Mouse (Mus musculus) B cell, adult 2 months (primary cell): Measurements from ENCODE around the gene Osbpl3.
A peak's percentile ranks its signal among the peaks of the same experiment; 100 is the strongest.

Experiments
- DNase-seq, 2 experiments: peaks; one replicate each; pipeline ENCODE4 v3.0.0; 2022

The Osbpl3 gene

DNA sequence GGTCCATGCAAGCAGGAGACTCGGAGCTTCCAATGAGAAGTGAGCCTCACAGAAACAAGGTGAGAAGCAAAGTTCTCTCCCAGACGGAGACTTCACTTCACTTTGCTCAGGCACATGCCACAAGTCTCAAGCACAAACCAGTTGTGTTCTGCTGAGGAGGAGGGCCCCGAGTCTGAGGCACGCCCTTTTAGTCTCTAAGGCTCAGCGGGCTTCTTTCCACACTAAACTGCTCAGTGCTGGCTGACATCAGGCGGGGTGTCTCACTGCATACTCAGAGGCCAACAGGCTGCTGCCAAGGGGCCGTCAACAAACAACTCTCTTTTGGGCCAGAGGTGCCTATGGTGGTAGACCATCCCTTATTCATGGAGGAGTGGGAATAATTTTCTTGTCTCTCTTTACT is 127.1 kb downstream of the Osbpl3 start:
- DNase-seq = no peak

DNA sequence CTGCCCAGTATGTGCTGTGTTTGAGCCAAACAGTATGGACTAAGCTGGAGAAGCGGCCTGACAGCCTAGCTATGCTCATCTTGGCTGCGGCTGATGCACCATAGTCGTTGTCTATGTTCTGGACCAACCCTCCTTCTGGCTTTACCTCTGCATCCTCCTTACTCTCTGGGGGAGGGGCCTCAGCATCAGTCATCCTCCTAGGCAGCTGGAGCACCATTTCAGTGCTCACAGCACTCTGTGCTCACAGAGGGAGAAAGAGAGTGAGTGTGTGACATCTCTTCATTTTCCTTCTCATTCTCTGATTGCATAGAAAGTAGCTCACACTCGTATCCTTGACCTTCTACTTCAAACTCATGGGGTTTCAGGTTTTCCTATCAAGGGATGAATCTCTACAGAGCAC is 129.8 kb downstream of the Osbpl3 start:
- no peak for DNase-seq

DNA sequence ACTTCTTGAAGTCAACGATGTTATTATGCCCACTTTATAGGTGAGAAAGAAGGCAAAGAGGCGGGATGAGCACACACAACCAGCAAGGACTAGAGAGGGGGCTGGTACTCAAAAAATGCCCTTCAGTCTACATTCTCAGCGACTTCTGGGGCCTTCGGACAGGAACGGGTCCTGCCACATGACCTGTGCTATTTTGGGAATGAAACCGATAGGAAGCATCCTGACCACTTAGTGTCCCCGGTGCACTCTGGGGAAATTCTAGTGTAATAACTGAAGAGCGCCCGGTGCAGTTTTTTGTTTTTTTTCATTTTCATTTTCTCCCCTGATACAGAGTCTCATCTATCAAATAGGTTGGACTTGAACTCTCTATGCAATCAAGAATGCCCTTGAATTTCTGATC is 130.5 kb downstream of the Osbpl3 start:
- no peak for DNase-seq

DNA sequence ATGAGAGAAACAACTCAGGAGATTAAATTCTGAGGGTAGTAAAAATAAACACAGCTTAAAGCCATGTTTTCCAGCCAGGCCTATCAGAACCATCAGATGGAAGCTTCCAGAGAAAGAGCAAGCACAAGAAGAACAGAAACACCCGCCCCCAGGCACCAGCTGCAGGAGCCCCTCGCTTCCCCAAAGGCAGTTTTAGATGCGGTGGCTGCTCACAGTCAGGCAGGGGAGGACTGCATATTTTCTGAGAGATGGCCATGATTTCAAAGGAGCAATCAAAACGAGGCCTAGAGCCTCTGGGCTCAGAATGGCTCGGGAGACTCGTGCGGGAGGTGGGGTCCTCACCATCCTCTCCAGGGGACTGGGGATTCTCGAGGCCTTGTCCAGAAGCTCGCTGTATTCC is 133.4 kb downstream of the Osbpl3 start:
- no peak for DNase-seq

DNA sequence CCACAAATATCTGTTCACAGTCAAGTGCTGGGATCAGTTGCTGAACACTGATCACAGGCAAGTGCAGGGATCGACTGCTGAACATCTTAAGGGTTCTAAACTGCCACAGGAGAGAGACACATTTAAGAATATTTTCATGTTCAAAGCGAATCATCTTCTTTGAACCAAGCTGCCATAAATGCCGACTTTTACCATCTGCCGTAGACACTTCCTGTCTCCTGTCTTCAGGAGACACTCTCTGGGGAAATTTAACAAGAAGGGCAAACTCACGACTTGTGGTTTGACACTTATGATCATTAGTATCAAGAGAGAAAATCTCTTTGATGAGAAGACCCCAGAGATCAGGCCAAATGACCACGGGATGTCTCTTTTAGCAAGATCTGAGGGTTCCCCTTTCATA is 134.3 kb downstream of the Osbpl3 start:
- no peak for DNase-seq

DNA sequence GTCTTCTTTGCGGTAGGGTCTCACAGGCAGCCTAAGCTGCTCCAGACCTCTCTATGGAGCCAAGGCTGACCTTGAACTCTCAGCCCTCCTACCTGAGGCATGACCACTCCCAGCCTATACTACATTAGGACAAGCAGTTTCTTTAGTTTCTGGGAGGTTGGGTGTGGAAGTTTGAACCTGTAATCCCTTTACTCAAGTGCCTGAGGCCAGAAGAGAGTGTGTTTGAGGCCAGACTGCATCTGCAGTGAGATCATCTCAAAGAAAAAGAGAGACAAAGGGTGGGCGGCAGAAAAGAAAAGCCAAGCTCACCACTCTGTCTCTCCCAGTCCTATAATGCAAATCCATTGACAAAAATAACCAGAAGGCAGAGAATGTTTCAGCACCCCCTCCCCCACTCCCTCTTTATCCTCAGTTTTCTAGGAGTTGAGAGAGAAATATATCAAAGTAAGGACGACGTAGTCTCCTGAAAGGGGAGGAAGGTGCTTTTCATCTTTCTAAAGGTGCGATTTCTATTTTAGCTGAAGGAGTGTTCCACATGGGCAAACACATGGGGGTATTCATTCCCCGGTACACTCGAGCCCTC is 137.3 kb downstream of the Osbpl3 start:
- no peak for DNase-seq

DNA sequence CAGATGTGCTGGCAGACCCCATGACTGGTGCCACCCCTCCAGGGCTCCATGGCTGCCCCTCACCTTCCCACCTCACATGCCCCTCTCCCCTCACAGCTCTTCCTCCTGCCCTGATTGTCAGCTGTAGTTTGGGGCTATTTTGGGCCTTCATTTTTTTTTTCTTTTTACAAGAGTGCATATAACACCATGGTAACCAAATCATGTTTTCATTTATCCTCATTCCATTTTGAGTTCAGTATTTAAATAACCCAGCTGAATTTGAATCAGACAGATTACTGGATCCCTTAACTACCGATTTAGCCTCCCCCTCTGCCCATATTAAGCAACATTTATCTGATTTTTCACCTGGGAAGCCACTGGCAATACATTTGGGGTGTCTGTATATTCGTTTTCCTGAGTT is 137.9 kb downstream of the Osbpl3 start:
- no peak for DNase-seq

DNA sequence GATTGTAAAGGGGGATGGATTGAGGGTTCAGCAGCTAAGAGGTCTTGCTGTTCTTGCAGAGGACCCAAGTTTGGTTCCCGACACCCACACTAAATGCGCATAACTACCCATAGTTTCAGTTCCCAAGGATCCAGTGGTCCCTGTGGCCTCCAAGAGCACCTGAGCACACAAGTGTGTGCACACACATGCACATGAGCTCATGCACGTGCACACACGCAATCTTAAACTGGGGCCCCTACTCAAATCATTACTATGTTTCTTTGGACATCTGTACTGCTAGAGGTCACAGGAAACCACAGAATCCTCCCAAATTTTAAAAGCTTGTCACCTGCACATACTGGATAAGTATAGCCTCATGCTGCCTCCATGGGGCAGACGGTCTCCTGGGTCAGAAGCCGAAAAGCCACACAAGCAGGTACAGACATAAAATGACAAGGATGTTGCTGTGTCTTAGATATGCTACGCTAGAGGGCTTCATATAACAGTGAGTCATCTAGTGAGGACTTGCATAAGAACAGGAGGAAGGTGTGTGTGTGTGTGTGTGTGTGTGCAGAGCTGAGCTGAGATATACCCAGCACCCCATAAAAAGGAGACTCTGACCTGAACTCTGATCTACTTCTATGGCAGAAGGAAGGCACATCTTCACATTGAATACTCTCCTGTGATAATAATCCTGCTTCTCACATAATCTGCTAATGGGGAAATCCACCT is 139.1 kb downstream of the Osbpl3 start:
- DNase-seq = no peak

DNA sequence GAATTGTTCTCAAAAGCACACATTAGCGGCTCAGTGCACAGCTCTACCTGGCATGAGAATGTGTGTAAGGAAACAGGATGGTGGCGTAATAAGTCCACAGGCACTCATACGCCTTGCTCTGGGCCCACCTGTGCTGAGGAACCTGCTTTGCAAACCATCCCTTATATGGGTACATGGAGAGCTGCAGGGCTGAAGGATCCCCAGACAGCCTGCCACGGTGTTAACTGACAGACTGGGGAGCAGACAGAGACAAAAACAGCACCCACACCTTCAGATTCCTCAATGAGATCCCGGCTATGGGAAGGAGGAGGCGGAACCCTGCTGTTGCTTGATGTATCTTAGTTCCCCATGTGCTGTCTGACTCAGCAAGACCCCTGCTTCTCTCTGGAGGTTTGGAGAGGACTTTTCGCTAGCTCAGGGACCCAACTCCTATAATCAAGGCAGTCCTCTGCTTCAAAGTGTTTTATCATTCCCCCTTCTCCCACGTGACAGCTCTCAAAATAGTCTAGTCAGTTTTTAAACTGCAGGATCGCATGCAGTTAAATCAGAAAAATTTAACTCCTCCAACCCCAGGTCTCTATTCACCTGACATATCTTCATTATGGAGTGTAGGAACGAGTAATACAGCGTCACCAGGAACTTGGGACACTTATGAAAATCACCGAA is 141.5 kb downstream of the Osbpl3 start:
- no peak for DNase-seq

DNA sequence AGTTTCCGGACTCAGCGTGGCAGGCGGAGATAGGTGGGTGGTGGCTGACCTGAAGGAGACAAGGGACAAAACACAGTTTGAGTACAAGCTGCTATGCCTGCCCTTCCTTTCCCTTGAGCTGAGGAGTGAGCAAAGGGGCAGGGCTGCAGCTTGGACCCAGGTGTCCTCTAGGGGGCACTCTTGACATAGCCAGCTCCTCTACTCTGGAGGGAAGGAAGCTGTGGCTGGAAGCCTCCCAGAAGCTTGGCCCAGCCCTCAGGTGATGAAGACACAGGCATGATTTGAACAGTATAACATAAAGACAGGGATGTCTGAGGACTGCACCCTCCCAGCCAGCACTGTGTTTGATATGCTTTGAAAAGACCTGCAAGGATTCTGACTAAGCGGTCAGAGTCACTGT is 143.4 kb downstream of the Osbpl3 start:
- DNase-seq = peak; percentile 81 to 82

DNA sequence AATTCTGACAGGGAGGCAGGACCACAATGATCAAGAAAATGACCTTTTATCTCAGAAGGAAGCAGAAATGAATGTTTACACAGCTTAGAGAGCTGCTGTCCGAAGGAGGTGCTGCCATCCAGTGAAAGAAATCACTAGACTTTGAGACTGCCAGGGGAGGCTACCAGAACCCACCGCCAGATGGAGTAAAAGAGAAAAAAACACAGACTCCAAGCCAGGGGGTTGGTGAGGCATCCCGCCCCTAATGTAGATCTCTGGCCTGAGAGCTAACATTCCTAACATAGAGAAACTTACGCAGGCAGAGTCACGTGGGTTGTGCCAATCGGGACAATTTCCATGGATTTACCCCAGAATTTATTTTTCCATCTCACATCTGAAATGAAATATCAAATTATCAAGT is 147.0 kb downstream of the Osbpl3 start:
- DNase-seq = peak; percentile 12 to 19

DNA sequence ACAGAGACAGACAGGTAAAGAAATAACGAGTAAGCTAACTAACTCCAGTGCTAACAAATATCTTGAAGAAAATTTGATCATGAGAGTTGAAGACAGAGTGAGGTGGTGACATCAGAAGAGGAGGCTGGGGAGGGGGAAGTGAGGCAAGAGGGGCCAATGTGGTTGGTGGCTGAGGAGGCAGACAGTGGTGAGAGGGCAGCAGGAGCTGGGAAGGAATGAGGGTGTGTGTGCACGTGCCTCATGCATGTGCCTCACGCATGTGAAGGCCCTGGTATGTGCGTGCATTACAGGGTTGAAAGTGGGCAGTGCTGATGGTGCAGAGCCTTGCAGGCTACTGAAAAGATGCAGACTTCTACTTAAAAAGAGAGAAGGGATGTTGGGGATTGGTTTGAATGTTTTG is 149.4 kb downstream of the Osbpl3 start:
- DNase-seq = no peak

DNA sequence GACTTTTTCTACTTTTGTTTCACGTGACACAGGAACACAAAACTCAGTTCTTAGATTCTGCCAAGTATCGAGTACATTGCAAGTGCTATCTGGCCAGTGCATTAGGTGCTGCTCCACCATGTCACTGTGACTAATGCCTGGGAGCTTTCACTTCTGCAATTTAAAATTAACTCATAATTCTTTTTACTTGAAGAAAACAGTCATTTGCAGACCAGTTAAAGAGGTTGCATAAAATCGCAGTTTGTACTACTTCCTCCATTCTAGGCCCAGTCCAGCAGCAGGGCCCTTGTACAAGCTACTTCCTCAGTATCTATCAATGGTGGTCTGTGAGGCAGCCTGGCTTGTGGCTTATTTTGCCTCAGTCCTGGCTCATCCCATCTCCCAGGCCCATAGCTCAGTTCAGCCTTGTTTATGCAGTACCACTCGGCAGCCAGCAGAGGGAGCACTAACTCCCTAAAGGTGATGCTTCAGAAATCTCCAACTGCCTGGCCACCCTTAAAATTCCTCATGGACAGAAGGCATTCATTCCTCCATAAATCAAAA is 151.0 kb downstream of the Osbpl3 start:
- peak; percentile 81 to 83 for DNase-seq

DNA sequence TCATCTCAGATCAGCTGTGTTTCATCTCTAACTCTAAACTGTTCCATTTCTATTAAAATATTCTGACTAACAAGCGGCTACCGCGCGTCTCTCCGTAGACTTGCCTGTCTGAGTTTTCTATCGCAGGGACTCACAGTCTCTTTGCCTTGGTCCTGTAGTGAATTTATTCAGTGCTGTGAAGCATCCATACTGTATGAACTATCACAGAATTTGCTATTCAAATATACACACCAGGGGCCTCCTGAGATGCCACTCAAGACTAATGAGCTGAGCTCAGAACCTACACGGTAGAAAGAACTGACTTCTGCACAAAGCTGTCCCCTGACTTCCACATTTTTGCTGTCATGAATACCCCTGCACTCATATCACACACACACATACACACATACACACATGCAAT is 154.9 kb downstream of the Osbpl3 start:
- DNase-seq = no peak

DNA sequence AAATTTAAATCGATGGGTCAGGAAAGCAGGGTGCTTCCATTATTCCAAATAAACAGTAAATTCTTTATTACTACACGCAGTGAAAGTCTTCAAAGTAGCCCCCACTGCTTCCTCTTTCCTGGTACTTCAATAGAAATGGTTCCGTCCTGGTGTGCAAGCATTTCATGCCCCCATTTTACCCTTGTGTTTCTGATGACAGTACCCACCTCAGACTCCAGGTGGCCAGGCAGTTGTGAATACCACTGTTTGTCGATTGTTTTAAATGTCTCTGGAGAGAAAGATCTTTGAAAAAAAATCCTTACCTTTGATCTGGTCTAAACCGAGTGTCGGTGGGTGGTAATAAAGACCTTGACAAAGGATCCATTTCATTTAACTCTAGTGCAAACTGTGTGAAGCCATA is 155.4 kb downstream of the Osbpl3 start:
- no peak for DNase-seq

DNA sequence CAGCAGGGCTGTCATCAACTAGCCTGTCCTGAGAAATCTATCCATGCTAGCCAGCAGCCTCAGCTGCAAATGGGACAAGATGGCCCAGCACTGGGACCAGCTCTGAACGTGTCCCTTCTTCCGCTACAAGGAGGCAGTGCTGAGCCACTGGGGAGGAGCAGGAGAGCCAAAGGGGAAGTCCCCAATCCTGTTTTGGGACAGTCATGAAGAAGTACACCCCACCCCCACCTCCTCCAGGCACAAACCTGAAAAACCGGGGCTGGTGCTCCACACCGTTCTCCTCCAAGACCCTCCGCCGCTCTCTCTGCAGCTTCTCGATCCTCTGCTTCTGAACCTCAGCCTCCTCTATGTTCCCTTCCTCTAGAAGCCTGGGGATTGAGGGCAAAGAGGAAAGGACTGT is 156.9 kb downstream of the Osbpl3 start:
- DNase-seq = no peak

DNA sequence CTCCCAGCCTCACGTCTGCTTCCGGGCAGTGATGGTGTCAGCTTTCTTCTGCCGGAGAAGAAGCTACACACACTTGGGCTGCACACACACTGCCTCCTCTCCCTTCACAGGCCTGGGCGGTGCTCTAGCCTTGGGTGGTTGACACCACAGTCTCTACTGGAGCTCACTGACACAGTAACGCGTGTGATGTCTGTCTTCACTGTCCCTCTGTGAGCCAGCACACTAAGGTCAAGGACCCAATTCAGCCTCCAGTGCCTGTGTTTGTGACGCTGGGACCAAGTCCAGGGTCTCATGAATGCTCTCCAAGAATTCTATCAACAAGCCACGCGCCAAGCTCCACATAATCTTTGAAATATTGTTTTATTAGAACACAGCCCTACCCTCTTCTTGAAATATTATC is 158.3 kb downstream of the Osbpl3 start:
- DNase-seq = no peak

DNA sequence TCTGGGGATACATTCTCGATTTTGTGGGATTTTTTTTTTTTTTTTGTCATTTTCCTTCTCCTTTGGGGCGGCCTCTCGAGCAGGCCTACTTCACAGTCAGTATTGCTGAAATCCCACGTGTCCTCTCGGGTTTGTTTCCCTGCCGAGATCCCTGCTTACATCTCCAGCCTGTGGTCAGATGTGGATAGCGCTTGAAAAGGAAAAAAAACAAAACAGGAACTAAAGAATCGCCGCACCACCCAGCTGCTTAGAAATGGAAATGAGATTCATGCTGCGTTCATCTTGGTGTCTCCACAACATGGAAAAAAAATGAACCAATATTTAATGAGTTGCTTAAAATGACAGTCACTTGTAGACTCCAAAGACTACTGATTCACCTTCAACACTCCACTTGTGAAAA is 160.9 kb downstream of the Osbpl3 start:
- no peak for DNase-seq

DNA sequence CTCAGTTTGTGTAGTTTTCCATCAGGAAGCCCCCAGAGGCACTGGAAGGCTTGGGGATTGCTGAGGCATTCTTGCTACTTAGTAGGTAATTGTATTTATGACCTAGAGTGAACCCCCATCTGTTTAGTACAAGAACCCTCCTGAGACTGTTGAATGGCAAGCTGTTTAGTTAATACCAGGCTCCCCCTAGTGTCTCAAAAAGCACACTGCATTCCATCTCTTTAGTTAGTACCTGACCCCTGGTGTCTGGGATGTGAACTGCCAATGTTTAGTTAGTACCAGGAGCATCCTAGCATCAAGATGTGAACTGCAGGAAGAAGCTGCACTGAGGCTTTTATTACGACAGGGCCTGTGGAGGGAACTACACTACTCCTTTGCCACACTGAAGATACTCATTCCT is 161.9 kb downstream of the Osbpl3 start:
- DNase-seq = peak; percentile 82 to 87

DNA sequence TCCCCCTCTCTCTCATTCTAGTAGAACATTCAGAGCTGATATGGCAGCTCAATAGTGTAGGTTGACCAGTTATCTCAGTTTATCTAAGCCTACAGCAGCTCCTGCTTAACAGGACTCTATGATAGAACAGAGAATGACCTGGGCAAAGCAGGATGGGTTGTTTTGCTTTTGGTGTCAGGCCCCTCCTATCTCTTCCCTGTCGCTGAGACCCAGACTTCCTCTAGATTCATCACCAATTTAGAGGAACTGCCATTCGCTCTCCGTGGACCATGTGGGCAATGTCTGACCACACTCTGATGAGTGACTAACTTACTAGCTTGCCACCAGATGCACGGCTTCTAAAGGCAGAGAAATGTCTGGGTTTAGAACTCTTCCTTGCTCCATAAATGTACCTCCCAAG is 164.4 kb downstream of the Osbpl3 start:
- DNase-seq = no peak

DNA sequence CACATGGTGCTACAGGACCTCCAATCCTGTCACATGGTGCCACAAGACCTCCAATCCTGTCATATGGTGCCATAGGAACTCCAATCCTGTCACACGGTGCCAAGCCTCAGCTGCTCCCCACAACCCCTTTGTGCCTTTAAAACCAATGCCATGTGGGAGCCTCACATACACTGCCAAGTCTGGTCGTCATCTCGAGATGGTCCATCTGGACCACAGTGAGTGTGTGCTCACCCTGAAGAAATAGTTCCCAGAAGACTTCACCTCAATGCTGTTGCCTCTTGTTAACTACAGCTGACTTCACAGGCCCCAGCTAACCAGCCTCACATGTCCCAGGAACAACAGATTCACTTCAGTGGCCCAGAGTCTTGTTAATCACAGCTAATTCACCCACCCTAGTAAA is 169.1 kb downstream of the Osbpl3 start:
- DNase-seq = no peak

DNA sequence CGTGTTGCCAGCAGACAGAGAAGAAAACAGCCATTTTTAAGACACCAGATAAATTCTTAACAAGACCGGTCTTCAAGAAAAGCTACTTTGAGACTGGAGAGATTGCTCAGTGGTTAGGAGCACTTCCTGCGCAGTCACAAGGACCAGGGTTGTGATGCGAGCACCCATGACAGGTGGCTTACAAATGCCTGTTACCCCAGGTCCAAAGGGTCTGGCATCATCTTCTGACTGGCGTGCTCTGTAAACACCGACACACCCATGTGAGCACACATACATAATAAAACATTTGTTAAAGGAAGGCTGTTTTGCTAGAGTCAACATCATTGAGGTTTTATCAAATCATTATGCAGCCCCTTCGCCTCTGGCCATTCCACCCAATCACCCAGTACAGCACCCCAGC is 176.4 kb downstream of the Osbpl3 start:
- DNase-seq = no peak

DNA sequence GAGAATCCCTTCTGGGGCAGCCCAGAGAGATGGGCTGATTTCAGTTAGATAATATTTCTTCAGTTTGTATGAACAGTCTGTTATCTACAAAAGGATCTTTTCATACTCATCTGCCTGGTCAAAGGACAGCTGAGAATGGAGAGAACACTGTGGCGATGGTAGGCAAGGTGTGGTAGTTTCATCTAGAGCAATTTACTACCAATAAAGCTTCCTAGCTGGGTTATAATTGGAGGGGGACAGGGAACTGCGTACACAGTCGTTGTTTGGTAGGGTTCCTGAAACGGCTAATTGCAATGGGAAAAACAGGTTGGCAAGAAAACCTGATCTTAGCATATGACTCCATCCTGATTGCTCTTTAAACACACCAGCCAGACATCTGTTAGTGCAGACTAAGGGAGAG is 182.1 kb downstream of the Osbpl3 start:
- DNase-seq = no peak

DNA sequence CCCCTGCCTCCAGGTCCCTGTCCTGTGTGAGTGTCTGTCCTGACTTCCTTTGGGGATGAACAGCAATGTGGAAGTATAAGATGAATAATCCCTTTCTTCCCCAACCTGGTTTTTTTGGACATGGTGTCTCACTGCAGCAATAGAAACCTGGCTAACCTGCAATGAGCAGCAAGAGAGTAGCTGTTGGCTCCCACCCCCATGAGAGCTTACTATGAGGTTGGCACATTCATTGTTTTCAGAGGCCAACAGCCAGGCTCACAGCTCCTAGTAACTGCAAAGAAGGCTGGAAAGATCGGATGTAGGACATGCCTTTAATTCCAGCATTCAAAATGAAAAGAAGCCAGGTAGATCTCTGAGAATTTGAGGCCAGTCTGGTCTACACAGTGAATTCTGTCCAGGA is 182.6 kb downstream of the Osbpl3 start:
- no peak for DNase-seq
